Mouse (Mus musculus) common myeloid progenitor, adult 5-6 weeks (primary cell): Measurements from ENCODE around the gene Gpc5. TPM values are rescaled to one million over a fixed set of nuclear protein-coding genes. Genes with fewer than 3 reads are reported as not detected.

Source experiments
- ATAC-seq: replicated peaks from 2 replicates; pipeline ENCODE4 v1.8.0; 2016; ENCODE audit warnings: low read depth, mild to moderate bottlenecking, moderate TSS enrichment, inconsistent platforms; ENCODE audit not compliant: poor library complexity, severe bottlenecking
- total RNA-seq: library from RNA; stranded (forward); fragments of 200-1000, 187-1606 nt; gene quantifications from 2 replicates; pipeline ENCODE4 v1.2.3, GENCODE M21; 2017

The Gpc5 gene
- total RNA-seq, 1 experiment from 2014 or later = not detected

GRCm38 (mm10) chr14:115779382-115780177 lies 687.6 kb downstream of the Gpc5 start:
- ATAC-seq = no peak

GRCm38 (mm10) chr14:115804751-115805150 lies 712.7 kb downstream of the Gpc5 start:
- no peak for ATAC-seq

- peak; percentile 90 for ATAC-seq
Measured at GRCm38 (mm10) chr14:115819021-115819420, 727.0 kb downstream of the Gpc5 start.

GRCm38 (mm10) chr14:115821657-115822056 lies 729.6 kb downstream of the Gpc5 start:
- ATAC-seq = no peak

- ATAC-seq = no peak
Measured at GRCm38 (mm10) chr14:115830485-115830884, 738.5 kb downstream of the Gpc5 start.

- peak; percentile 98 for ATAC-seq
Measured at GRCm38 (mm10) chr14:115831219-115831755, 739.3 kb downstream of the Gpc5 start.

GRCm38 (mm10) chr14:115831854-115832625 lies 740.0 kb downstream of the Gpc5 start:
- ATAC-seq = no peak

GRCm38 (mm10) chr14:115843783-115844182 lies 751.8 kb downstream of the Gpc5 start:
- no peak for ATAC-seq

GRCm38 (mm10) chr14:115844773-115845427 lies 752.9 kb downstream of the Gpc5 start:
- ATAC-seq = no peak

- ATAC-seq = no peak
Measured at GRCm38 (mm10) chr14:115869127-115869526, 777.1 kb downstream of the Gpc5 start.

GRCm38 (mm10) chr14:115976062-115976461 lies 884.0 kb downstream of the Gpc5 start:
- ATAC-seq = no peak

GRCm38 (mm10) chr14:115979233-115979632 lies 887.2 kb downstream of the Gpc5 start:
- peak; percentile 99 for ATAC-seq

- no peak for ATAC-seq
Measured at GRCm38 (mm10) chr14:115990764-115991163, 898.7 kb downstream of the Gpc5 start.

GRCm38 (mm10) chr14:115993520-115994106 lies 901.6 kb downstream of the Gpc5 start:
- ATAC-seq = no peak

- ATAC-seq = no peak
Measured at GRCm38 (mm10) chr14:115998931-115999330, 906.9 kb downstream of the Gpc5 start.

GRCm38 (mm10) chr14:116087010-116087409 lies 995.0 kb downstream of the Gpc5 start:
- no peak for ATAC-seq

- ATAC-seq = no peak
Measured at GRCm38 (mm10) chr14:116127943-116128342, 1035.9 kb downstream of the Gpc5 start.

GRCm38 (mm10) chr14:116137330-116137729 lies 1045.3 kb downstream of the Gpc5 start:
- ATAC-seq = no peak

GRCm38 (mm10) chr14:116137772-116138171 lies 1045.8 kb downstream of the Gpc5 start:
- ATAC-seq = no peak

- ATAC-seq = no peak
Measured at GRCm38 (mm10) chr14:116162586-116162985, 1070.6 kb downstream of the Gpc5 start.
